Mouse (Mus musculus) CH12.LX (cell line): Measurements from ENCODE around the gene Pgf. TPM values are rescaled to one million over a fixed set of nuclear protein-coding genes. Genes with fewer than 3 reads are reported as not detected.

Source experiments
- DNase-seq: peaks from one replicate; pipeline ENCODE4 v3.0.0-alpha.2; 2013; ENCODE audit errors: extremely low read depth
- H3K27ac ChIP-seq: 2 replicates; pipeline ENCODE4 v1.5.1; 2012; ENCODE audit warnings: low read depth, mild to moderate bottlenecking, control low read depth, moderate library complexity; ENCODE audit not compliant: insufficient read depth
- H3K27me3 ChIP-seq: replicated peaks from 2 replicates; pipeline ENCODE3; 2012; ENCODE audit warnings: inconsistent platforms
- H3K36me3 ChIP-seq, 2 experiments: replicated peaks in 1 of 2; 2 replicates each; pipeline versions ENCODE3 to v1.6.1; 2012; ENCODE audit warnings: inconsistent platforms in 1 of 2, low read length in 1 of 2, mild to moderate bottlenecking in 1 of 2, mixed read lengths in 1 of 2, moderate library complexity in 1 of 2; ENCODE audit not compliant: control insufficient read depth in 1 of 2, insufficient read depth in 1 of 2
- H3K4me1 ChIP-seq, 2 experiments: 2 replicates each; pipeline ENCODE4 v1.6.1; 2012; ENCODE audit warnings: inconsistent platforms in 1 of 2, moderate library complexity in 1 of 2; ENCODE audit not compliant: insufficient read depth in 2 of 2, control insufficient read depth in 1 of 2
- H3K4me2 ChIP-seq: 2 replicates; pipeline ENCODE4 v1.6.1; 2012; ENCODE audit warnings: low read depth, mild to moderate bottlenecking, control low read depth; ENCODE audit not compliant: poor library complexity, insufficient read depth, severe bottlenecking
- H3K4me3 ChIP-seq, 3 experiments: fragments of 150-350 bp in 1 of 3; sonication (generic) in 1 of 3; replicated peaks in 1 of 3; 2 replicates each; pipeline versions ENCODE3 to v1.5.1; 2011 to 2012; ENCODE audit warnings: low read depth in 2 of 3, low read length in 2 of 3, mild to moderate bottlenecking in 2 of 3, moderate library complexity in 2 of 3, control low read depth in 1 of 3, improper control_type of control experiment in 1 of 3, inconsistent platforms in 1 of 3, mixed read lengths in 1 of 3; ENCODE audit not compliant: poor library complexity in 1 of 3
- H3K79me2 ChIP-seq: replicated peaks from 2 replicates; pipeline ENCODE4 v1.6.1; 2012; ENCODE audit warnings: mild to moderate bottlenecking, moderate library complexity; ENCODE audit not compliant: control insufficient read depth, poor library complexity, insufficient read depth, severe bottlenecking; ENCODE audit errors: extremely low read depth
- H3K9ac ChIP-seq: 2 replicates; pipeline ENCODE4 v1.6.1; 2012; ENCODE audit warnings: low read depth, mild to moderate bottlenecking, control low read depth, moderate library complexity; ENCODE audit not compliant: insufficient read depth
- H3K9me3 ChIP-seq: replicated peaks from 2 replicates; pipeline ENCODE3; 2012; ENCODE audit warnings: low read length, inconsistent platforms, mixed read lengths
- BHLHE40 ChIP-seq: IDR thresholded peaks from 2 replicates; pipeline ENCODE4 v1.6.1; 2011; ENCODE audit warnings: mild to moderate bottlenecking, low read depth, low read length, improper control_type of control experiment
- CTCF ChIP-seq, 2 experiments: IDR thresholded peaks in 1 of 2; conservative IDR thresholded peaks in 1 of 2; 2 replicates each; pipeline ENCODE4 v1.5.1; 2011 to 2012; ENCODE audit warnings: low read depth in 2 of 2, low read length in 2 of 2, improper control_type of control experiment in 1 of 2, inconsistent platforms in 1 of 2, mild to moderate bottlenecking in 1 of 2, moderate library complexity in 1 of 2
- E2F4 ChIP-seq: IDR thresholded peaks from 2 replicates; pipeline ENCODE4 v1.6.1; 2011; ENCODE audit warnings: low read depth, low read length, improper control_type of control experiment; ENCODE audit not compliant: insufficient replicate concordance
- ELF1 ChIP-seq: IDR thresholded peaks from 2 replicates; pipeline ENCODE4 v1.6.1; 2014; ENCODE audit warnings: low read depth, mild to moderate bottlenecking, inconsistent platforms, low read length, improper control_type of control experiment
- EP300 ChIP-seq: IDR thresholded peaks from 2 replicates; pipeline ENCODE4 v1.6.1; 2011; ENCODE audit warnings: low read length, improper control_type of control experiment
- ETS1 ChIP-seq: conservative IDR thresholded peaks from 2 replicates; pipeline ENCODE4 v1.6.1; 2012; ENCODE audit warnings: low read depth, mild to moderate bottlenecking, inconsistent platforms, low read length, improper control_type of control experiment, moderate library complexity
- GABPA ChIP-seq: IDR thresholded peaks from 2 replicates; pipeline ENCODE4 v1.6.1; 2012; ENCODE audit warnings: low read depth, low read length, improper control_type of control experiment, inconsistent platforms; ENCODE audit not compliant: insufficient replicate concordance
- HCFC1 ChIP-seq: IDR thresholded peaks from 2 replicates; pipeline ENCODE4 v1.6.1; 2012; ENCODE audit warnings: low read depth, mild to moderate bottlenecking, inconsistent platforms, low read length, improper control_type of control experiment
- IRF4 ChIP-seq: IDR thresholded peaks from 2 replicates; pipeline ENCODE4 v1.6.1; 2014; ENCODE audit warnings: low read depth, mild to moderate bottlenecking, inconsistent platforms, low read length, improper control_type of control experiment
- MAFK ChIP-seq: IDR thresholded peaks from 2 replicates; pipeline ENCODE4 v1.6.1; 2011; ENCODE audit warnings: low read length, improper control_type of control experiment; ENCODE audit not compliant: insufficient replicate concordance
- MAX ChIP-seq: IDR thresholded peaks from 2 replicates; pipeline ENCODE4 v1.6.1; 2011; ENCODE audit warnings: low read length, improper control_type of control experiment
- MEF2A ChIP-seq: IDR thresholded peaks from 2 replicates; pipeline ENCODE4 v1.6.1; 2014; ENCODE audit warnings: low read depth, mild to moderate bottlenecking, inconsistent platforms, low read length, improper control_type of control experiment, borderline replicate concordance
- NRF1 ChIP-seq: IDR thresholded peaks from 2 replicates; pipeline ENCODE4 v1.6.1; 2014; ENCODE audit warnings: low read depth, mild to moderate bottlenecking, inconsistent platforms, low read length, improper control_type of control experiment, moderate library complexity
- POLR2A ChIP-seq: IDR thresholded peaks from 2 replicates; pipeline ENCODE4 v1.6.1; 2011; ENCODE audit warnings: low read depth, mild to moderate bottlenecking, improper control_type of control experiment, low read length
- RAD21 ChIP-seq: IDR thresholded peaks from 2 replicates; pipeline ENCODE4 v1.6.1; 2011; ENCODE audit warnings: low read depth, mild to moderate bottlenecking, low read length, improper control_type of control experiment, moderate library complexity
- RCOR1 ChIP-seq: conservative IDR thresholded peaks from 2 replicates; pipeline ENCODE4 v1.6.1; 2012; ENCODE audit warnings: low read depth, mild to moderate bottlenecking, inconsistent platforms, low read length, improper control_type of control experiment
- SIN3A ChIP-seq: IDR thresholded peaks from 2 replicates; pipeline ENCODE4 v1.6.1; 2012; ENCODE audit warnings: low read length, improper control_type of control experiment, inconsistent platforms
- SMC3 ChIP-seq: IDR thresholded peaks from 2 replicates; pipeline ENCODE4 v1.6.1; 2011; ENCODE audit warnings: low read depth, low read length, improper control_type of control experiment
- TBP ChIP-seq: conservative IDR thresholded peaks from 2 replicates; pipeline ENCODE4 v1.6.1; 2011; ENCODE audit warnings: low read depth, low read length, improper control_type of control experiment
- TCF12 ChIP-seq: IDR thresholded peaks from 2 replicates; pipeline ENCODE4 v1.6.1; 2014; ENCODE audit warnings: low read depth, mild to moderate bottlenecking, inconsistent platforms, low read length, improper control_type of control experiment
- USF1 ChIP-seq: IDR thresholded peaks from 2 replicates; pipeline ENCODE4 v1.6.1; 2014; ENCODE audit warnings: low read depth, mild to moderate bottlenecking, inconsistent platforms, low read length, improper control_type of control experiment
- ZMIZ1 ChIP-seq: IDR thresholded peaks from 2 replicates; pipeline ENCODE4 v1.6.1; 2012; ENCODE audit warnings: low read depth, mild to moderate bottlenecking, inconsistent platforms, low read length, improper control_type of control experiment
- ZNF384 ChIP-seq: IDR thresholded peaks from 2 replicates; pipeline ENCODE4 v1.6.1; 2012; ENCODE audit warnings: low read depth, low read length, improper control_type of control experiment, inconsistent platforms
- dilution Hi-C: fragments of 300-500 bp; cut with MboI; formaldehyde crosslinking; loops from 2 replicates; pipeline ENCODE4 v1.14.3; 2020; ENCODE audit warnings: low sequenced_read_pairs; ENCODE audit not compliant: extremely low pct_unique_long_range_greater_than_20kb, extremely low pct_ligation_motif_present
- in situ Hi-C: fragments of 300-500 bp; cut with MboI; formaldehyde crosslinking; loops from 3 replicates; pipeline ENCODE4 v1.14.3; 2019; ENCODE audit warnings: low sequenced_read_pairs, low pct_ligation_motif_present, low pct_unique_long_range_greater_than_20kb, mixed read lengths
- polyA plus RNA-seq: library from polyadenylated mRNA; unstranded; fragments of >175 nt; gene quantifications from 2 replicates; pipeline ENCODE4 v1.2.1, GENCODE M21; 2012; ENCODE audit warnings: low read depth; ENCODE audit not compliant: insufficient read length
- total RNA-seq, 2 experiments: library from RNA; depleted of rRNA; stranded (reverse); fragments of 300-350 nt in 1 of 2; fragments of >200 nt in 1 of 2; gene quantifications; 2 replicates each; pipeline ENCODE4 v1.2.3; 2012 to 2014

The Pgf gene
- total and polyA plus RNA-seq, 3 experiments, result 0.34 to 0.73 (median 0.64) TPM

DNA sequence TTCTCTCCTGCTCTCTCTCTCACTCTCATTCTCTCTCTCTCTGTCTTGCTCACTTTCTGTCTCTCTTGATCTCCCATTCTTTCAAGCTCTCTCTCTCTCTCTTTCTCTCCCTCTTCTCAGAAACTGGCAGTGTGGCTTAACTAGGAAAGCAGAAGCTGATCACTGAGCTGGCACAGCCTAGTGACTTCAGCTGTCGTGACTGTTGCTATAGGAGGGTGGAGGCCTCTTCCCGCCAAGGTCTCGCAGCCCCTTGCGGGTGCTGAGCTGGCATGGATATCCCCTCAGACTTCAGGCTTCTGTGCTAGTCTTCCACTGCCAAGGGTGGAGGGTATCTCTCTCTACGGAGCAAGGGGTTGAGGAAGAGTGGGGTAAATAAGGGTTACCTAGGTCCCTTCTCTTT is 5.3 kb upstream of the Pgf start:
- dilution Hi-C loops (no loop called here), in situ Hi-C loops (no loop called here)
- H3K36me3 ChIP-seq, result no peaks in the 10 kb centered on the region
- no peak overlapping the region for H3K4me2 ChIP-seq
- H3K4me1 ChIP-seq, result peaks cover under 1 to 3% of the 10 kb centered on the region in 2 experiments; a peak in 3 of 4 replicates
- H3K9me3 ChIP-seq, result no peaks in the 10 kb centered on the region
- H3K27me3 ChIP-seq, result peaks cover 71% of the 10 kb centered on the region
- H3K27ac ChIP-seq, result no peak overlapping the region
- TF ChIP-seq MAX (no peak), BHLHE40 (no peak), GABPA (no peak), RCOR1 (no peak), POLR2A (no peak), SMC3 (no peak), TCF12 (no peak), CTCF (conservative IDR thresholded peaks at IDR 0.05 in 1 of 2, IDR thresholded peaks at IDR 0.05 in 1 of 2; ENCODE audit: low read depth in 2 of 2, low read length in 2 of 2) (no peak), ELF1 (no peak), RAD21 (no peak), SIN3A (no peak), USF1 (no peak), MEF2A (no peak), ZNF384 (no peak), HCFC1 (no peak), NRF1 (no peak), E2F4 (no peak), ETS1 (no peak), MAFK (no peak)
- no peaks in the 10 kb centered on the region for H3K79me2 ChIP-seq
- DNase-seq, result no peak
- no peak overlapping the region for H3K4me3 ChIP-seq
- no peak overlapping the region for H3K9ac ChIP-seq

DNA sequence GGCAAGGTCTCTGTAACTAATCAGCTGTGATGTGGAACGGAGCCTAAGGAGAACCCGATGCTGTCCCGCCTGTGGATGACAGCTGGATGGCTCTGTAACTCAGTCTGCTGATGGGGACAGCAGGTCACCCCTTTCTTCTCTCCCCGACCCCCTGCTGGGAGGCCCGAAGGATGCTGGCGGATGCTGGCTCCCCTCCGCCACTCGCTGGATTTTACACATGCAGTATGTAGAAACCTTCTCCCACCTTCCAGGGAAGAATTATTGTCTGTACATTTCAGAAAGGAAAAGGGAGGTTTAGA is 4.7 kb upstream of the Pgf start:
- no peak for DNase-seq
- in situ Hi-C loops, result no loop called here
- Histone ChIP-seq H3K9me3 (no peaks in the 10 kb centered on the region), H3K4me3 (no peak overlapping the region), H3K9ac (no peak overlapping the region), H3K27me3 (peaks cover 76% of the 10 kb centered on the region), H3K27ac (no peak overlapping the region), H3K4me1 (peaks cover 6 to 9% of the 10 kb centered on the region in 2 experiments; a peak in 3 of 4 replicates), H3K79me2 (no peaks in the 10 kb centered on the region)
- TF ChIP-seq HCFC1 (no peak), IRF4 (no peak), EP300 (no peak), ZMIZ1 (no peak), TBP (no peak), ZNF384 (no peak)
- TF ChIP-seq, all 38 proteins: peak for 0
- no peak overlapping the region for H3K4me2 ChIP-seq
- dilution Hi-C loops, result no loop called here
- no peaks in the 10 kb centered on the region for H3K36me3 ChIP-seq
